In the genomic region with DNA sequence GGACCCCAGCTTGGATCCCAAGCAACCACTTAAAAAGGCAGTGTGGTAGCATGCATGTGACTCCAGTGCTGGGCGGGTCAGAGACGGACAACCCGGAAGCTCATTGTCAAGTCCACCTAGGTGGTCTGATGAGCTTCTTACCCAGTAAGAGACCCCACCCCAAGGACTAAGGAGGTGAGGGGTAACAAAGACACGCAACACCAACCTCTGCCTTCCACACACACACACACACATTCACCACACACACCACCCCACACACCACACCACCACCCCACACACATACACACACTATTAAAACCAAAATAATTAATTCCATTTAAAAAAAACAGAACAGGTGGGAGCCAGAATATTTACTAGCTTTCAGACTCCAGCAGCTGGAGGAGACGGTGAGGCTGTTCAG, we compare ENCODE assay signal across 31 mouse cellular contexts.
DNase-seq lines count a peak whose midpoint lies in the region; ATAC-seq and TF ChIP-seq lines count a peak whose summit lies in the region.
"Had no signal": no experiment of that assay in that cellular context is flagged by ENCODE, and none has a peak within 500 bp of the region (broad histone marks: within the 10 kb centered on the region; RNA-seq: fewer than 3 reads in every experiment).

No protein-coding gene starts in this region.

- no peak for DNase-seq in gastrocnemius, postnatal 25 days
- DNase-seq: adrenal gland, adult 8-10 months; adrenal gland, postnatal 25 days; cerebellum, adult 11-12 months; cerebellum, adult 8-10 months; cerebellum, postnatal 10 days; cerebellum, postnatal 36 days; embryo, embryonic 11 days; gastrocnemius, adult 2 months; gastrocnemius, postnatal 14 days; heart, adult 2 months; heart, postnatal 10 days; heart, postnatal 4 days; kidney, adult 18-20 months had no signal

- TF ChIP-seq CTCF in E14TG2a.4 (conservative IDR thresholded peaks at IDR 0.05; ENCODE audit: low read length) = no peak
- TF ChIP-seq CTCF in ES-Bruce4 (IDR thresholded peaks at IDR 0.05; ENCODE audit: low read depth, low read length) = no peak
- no peak for TF ChIP-seq CTCF in intestine, postnatal 0 days (IDR thresholded peaks at IDR 0.05; ENCODE audit: low read depth)

- H3K36me3 ChIP-seq in intestine, embryonic 15.5 days = no peaks in the 10 kb centered on the region
- H3K36me3 ChIP-seq in intestine, embryonic 16.5 days (ENCODE audit: control insufficient read depth, insufficient read depth, low read length) = no peaks in the 10 kb centered on the region
- peaks cover 33% of the 10 kb centered on the region for H3K36me3 ChIP-seq in E14TG2a.4 (ENCODE audit: insufficient read depth, low read length)
- no peaks in the 10 kb centered on the region for H3K36me3 ChIP-seq in ES-Bruce4 (ENCODE audit: control insufficient read depth, insufficient read depth, low read length, poor library complexity, severe bottlenecking)
- no peaks in the 10 kb centered on the region for H3K36me3 ChIP-seq in intestine, postnatal 0 days (ENCODE audit: control insufficient read depth, insufficient read depth)
- H3K36me3 ChIP-seq: embryonic facial prominence, embryonic 10.5 days; embryonic facial prominence, embryonic 13.5 days; forebrain, embryonic 12.5 days; forebrain, embryonic 15.5 days; heart, embryonic 12.5 days; heart, embryonic 15.5 days had no signal

- peak; percentile 26; the same call in 1 of the 2 replicates for TF ChIP-seq EP300 in ES-Bruce4 (IDR thresholded peaks at IDR 0.05; ENCODE audit: insufficient read depth, low read depth, low read length)

- H3K9ac ChIP-seq in intestine, embryonic 15.5 days = no peak overlapping the region
- no peak overlapping the region for H3K9ac ChIP-seq in intestine, embryonic 16.5 days (ENCODE audit: low read depth, low read length)
- H3K9ac ChIP-seq in ES-Bruce4 (ENCODE audit: low read depth, poor library complexity, severe bottlenecking) = no peak overlapping the region
- no peak overlapping the region for H3K9ac ChIP-seq in intestine, postnatal 0 days (ENCODE audit: low read depth, low read length)
- H3K9ac ChIP-seq: embryonic facial prominence, embryonic 13.5 days; forebrain, embryonic 12.5 days; forebrain, embryonic 15.5 days; heart, embryonic 12.5 days; heart, embryonic 15.5 days; hindbrain, embryonic 14.5 days had no signal

- no peaks in the 10 kb centered on the region for H3K9me3 ChIP-seq in intestine, embryonic 15.5 days
- no peaks in the 10 kb centered on the region for H3K9me3 ChIP-seq in intestine, embryonic 16.5 days (ENCODE audit: control insufficient read depth, low read length)
- H3K9me3 ChIP-seq in E14TG2a.4 (ENCODE audit: low read length) = peaks cover 15% of the 10 kb centered on the region
- H3K9me3 ChIP-seq in ES-Bruce4 (replicated peaks; ENCODE audit: control insufficient read depth, insufficient read depth, low read length, poor library complexity, severe bottlenecking) = no peaks in the 10 kb centered on the region
- H3K9me3 ChIP-seq in intestine, postnatal 0 days (ENCODE audit: control insufficient read depth) = no peaks in the 10 kb centered on the region
- H3K9me3 ChIP-seq: embryonic facial prominence, embryonic 10.5 days; embryonic facial prominence, embryonic 13.5 days; forebrain, embryonic 12.5 days; forebrain, embryonic 15.5 days; heart, embryonic 12.5 days; heart, embryonic 15.5 days had no signal

- 78% methylated on average over 5 of the region's 5 CpGs for WGBS in intestine, embryonic 15.5 days
- 72% methylated on average over 5 of the region's 5 CpGs for WGBS in intestine, embryonic 16.5 days
- WGBS in intestine, postnatal 0 days = 69% methylated on average over 5 of the region's 5 CpGs

- H3K4me3 ChIP-seq in intestine, embryonic 15.5 days (replicated peaks) = no peak overlapping the region
- no peak overlapping the region for H3K4me3 ChIP-seq in intestine, embryonic 16.5 days (ENCODE audit: low read length)
- H3K4me3 ChIP-seq in E14TG2a.4 (replicated peaks; ENCODE audit: low read length) = 0 out of 2 replicates have a peak overlapping the region, but pooled peaks have one; percentile 15
- no peak overlapping the region for H3K4me3 ChIP-seq in ES-Bruce4 (ENCODE audit: low read depth, low read length)
- no peak overlapping the region for H3K4me3 ChIP-seq in intestine, postnatal 0 days (ENCODE audit: low read depth, low read length)
- H3K4me3 ChIP-seq: embryonic facial prominence, embryonic 10.5 days; embryonic facial prominence, embryonic 13.5 days; erythroblast, embryonic 14.5 days; forebrain, embryonic 12.5 days; forebrain, embryonic 15.5 days; gastrocnemius, adult 2 months; heart, adult 2 months; heart, embryonic 12.5 days; heart, embryonic 15.5 days had no signal

- no peak for TF ChIP-seq POLR2A in ES-Bruce4 (IDR thresholded peaks at IDR 0.05; ENCODE audit: insufficient read depth, low read length)

- no peak overlapping the region for H3K27ac ChIP-seq in intestine, embryonic 15.5 days
- H3K27ac ChIP-seq in intestine, embryonic 16.5 days (ENCODE audit: low read length) = no peak overlapping the region
- no peak overlapping the region for H3K27ac ChIP-seq in ES-Bruce4 (ENCODE audit: insufficient read depth, low read length)
- H3K27ac ChIP-seq in intestine, postnatal 0 days (ENCODE audit: low read depth, low read length) = no peak overlapping the region; the same call in 1 of the 2 replicates
- H3K27ac ChIP-seq: embryonic facial prominence, embryonic 10.5 days; embryonic facial prominence, embryonic 13.5 days; forebrain, embryonic 12.5 days; forebrain, embryonic 15.5 days; gastrocnemius, adult 2 months; heart, adult 2 months; heart, embryonic 15.5 days; hindbrain, embryonic 14.5 days; hindbrain, postnatal 0 days had no signal

- peaks cover 17% of the 10 kb centered on the region; the same call in 1 of the 2 replicates for H3K4me1 ChIP-seq in intestine, embryonic 15.5 days (replicated peaks)
- H3K4me1 ChIP-seq in intestine, embryonic 16.5 days (ENCODE audit: control insufficient read depth, insufficient read depth, low read length) = peaks cover 29% of the 10 kb centered on the region
- peaks cover 64% of the 10 kb centered on the region for H3K4me1 ChIP-seq in E14TG2a.4 (replicated peaks; ENCODE audit: low read depth, low read length)
- peaks cover 5% of the 10 kb centered on the region for H3K4me1 ChIP-seq in ES-Bruce4 (ENCODE audit: control insufficient read depth, insufficient read depth, low read length)
- peaks cover 12% of the 10 kb centered on the region for H3K4me1 ChIP-seq in intestine, postnatal 0 days (replicated peaks; ENCODE audit: control insufficient read depth, insufficient read depth, low read length)
- H3K4me1 ChIP-seq: embryonic facial prominence, embryonic 10.5 days; forebrain, embryonic 12.5 days; heart, embryonic 15.5 days had no signal

- H3K27me3 ChIP-seq in intestine, embryonic 15.5 days (replicated peaks) = no peaks in the 10 kb centered on the region
- no peaks in the 10 kb centered on the region for H3K27me3 ChIP-seq in intestine, embryonic 16.5 days (replicated peaks; ENCODE audit: control insufficient read depth, insufficient read depth, low read length)
- no peaks in the 10 kb centered on the region for H3K27me3 ChIP-seq in E14TG2a.4 (ENCODE audit: insufficient read depth, low read length)
- H3K27me3 ChIP-seq in ES-Bruce4 (ENCODE audit: control insufficient read depth, insufficient read depth, low read length, poor library complexity, severe bottlenecking) = no peaks in the 10 kb centered on the region
- no peaks in the 10 kb centered on the region for H3K27me3 ChIP-seq in intestine, postnatal 0 days (replicated peaks; ENCODE audit: control insufficient read depth, insufficient read depth, low read length)
- H3K27me3 ChIP-seq: embryonic facial prominence, embryonic 13.5 days; forebrain, embryonic 12.5 days; forebrain, embryonic 15.5 days; heart, embryonic 12.5 days; heart, embryonic 15.5 days had no signal

- 0 out of 2 replicates have a peak overlapping the region, but pooled peaks have one; percentile 18 for H3K4me2 ChIP-seq in intestine, embryonic 15.5 days (replicated peaks)
- H3K4me2 ChIP-seq in intestine, embryonic 16.5 days (ENCODE audit: low read depth, low read length) = no peak overlapping the region
- 0 out of 2 replicates have a peak overlapping the region, but pooled peaks have one; percentile 13 for H3K4me2 ChIP-seq in intestine, postnatal 0 days (replicated peaks; ENCODE audit: low read depth)
- H3K4me2 ChIP-seq: embryonic facial prominence, embryonic 13.5 days; forebrain, embryonic 12.5 days; forebrain, embryonic 15.5 days; heart, embryonic 12.5 days; heart, embryonic 15.5 days; hindbrain, embryonic 14.5 days had no signal

- ATAC-seq in intestine, embryonic 15.5 days = no peak
- ATAC-seq in intestine, embryonic 16.5 days = no peak
- no peak for ATAC-seq in intestine, postnatal 0 days
- ATAC-seq: activated CD4-positive, CD25-positive, alpha-beta regulatory T cell, adult 4 months; CD4-positive, CD25-positive, alpha-beta regulatory T cell, adult 4 months; forebrain, embryonic 15.5 days; hindbrain, postnatal 0 days; inflammation-experienced regulatory T-cells, adult 6 months had no signal
